Mouse (Mus musculus) heart, postnatal 0 days (tissue): ENCODE measurements around the gene 1700003E16Rik.

Source experiments
- CTCF ChIP-seq: IDR thresholded peaks from 2 replicates; pipeline ENCODE4 v1.5.1; 2016; ENCODE audit warnings: antibody characterized with exemption, control low read depth, low read depth
- EP300 ChIP-seq: IDR thresholded peaks from 2 replicates; pipeline ENCODE4 v1.6.1; 2016; ENCODE audit warnings: antibody characterized with exemption, low read depth

DNA sequence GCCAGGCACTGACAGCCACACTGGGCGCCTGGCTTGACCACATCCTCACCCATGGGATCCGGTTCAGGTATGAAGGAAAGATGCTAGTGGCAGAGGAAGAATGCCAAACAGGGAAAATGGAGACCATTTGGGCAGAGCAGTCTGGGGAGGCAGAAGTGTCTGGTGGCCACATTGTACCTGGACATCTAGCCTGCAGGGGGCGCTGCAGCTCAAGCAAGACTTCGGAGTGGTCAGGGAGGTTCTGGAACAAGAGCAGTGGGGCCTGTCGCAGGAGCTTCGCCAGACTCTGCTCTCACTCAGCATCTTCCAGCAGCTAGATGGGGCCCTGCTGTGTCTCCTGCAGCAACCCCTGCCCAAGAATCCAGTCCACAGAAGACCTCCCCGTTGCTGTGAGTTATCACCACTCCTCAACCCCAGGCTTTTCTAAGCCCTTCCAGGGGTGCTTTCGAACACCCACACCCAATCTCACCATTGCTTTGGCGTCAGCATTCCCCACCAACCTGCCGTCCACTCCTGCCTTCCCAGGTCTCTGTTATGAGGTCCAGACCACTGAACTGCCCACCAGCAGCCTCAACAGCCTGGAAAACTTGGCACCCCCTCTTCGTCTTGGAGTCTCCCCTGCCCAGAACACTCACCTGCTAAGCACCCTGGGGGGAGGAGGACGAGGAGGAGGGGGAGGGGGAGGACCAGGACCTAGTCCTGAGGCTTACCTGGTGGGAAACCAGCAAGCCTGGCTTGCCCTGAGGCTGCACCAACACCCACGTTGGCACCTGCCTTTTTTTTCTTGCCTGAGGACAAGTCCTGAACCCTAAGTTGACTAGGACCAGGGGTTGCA is 48.4 kb upstream of the 1700003E16Rik start:
- TF ChIP-seq CTCF (peak; percentile 73), EP300 (no peak)
